Mouse (Mus musculus) kidney, postnatal 36 days (tissue): ENCODE measurements around the gene Sirt2.

Experiments
- DNase-seq, 2 experiments: peaks; one replicate each; pipeline ENCODE4 v3.0.0; 2021 to 2022; ENCODE audit warnings: mixed read lengths in 2 of 2

Gene Sirt2

DNA sequence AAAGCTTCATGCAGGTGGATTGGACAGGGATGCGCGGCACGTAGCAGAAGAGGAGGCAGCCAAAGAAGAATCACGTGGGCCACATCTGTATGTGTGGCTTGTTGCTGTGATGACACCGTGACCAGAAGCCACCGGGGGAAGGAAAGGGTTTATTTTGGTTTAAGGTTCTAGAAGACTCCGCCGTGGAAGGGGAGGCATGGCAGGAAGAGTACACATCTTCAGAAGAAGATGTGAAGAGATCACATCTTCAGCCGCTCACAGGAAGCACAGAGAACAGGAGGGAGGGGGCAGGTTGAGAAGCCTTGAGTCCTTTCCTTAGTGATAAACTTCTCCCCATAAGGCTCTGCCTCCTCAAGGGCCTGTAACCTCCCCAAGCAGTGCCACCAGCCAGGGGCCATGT lies 33.5 kb downstream of the Sirt2 start:
- no peak for DNase-seq

DNA sequence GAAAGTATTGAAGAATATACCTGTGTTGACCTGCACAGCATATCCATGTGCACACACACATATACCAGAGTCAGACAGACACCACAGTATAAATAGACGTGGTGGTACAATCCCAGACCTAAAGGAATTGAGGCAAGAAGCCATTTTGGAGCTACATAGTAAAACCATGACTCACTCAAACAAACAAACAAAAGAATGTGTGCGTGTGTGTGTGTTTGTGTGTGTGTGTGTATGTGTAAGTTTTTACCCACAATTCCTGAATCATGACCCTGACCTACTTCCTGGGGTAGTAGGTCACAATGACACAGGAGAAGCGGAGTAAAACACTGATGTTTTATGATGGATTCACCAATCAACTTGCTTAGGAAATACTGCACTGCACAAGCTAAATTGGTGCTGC lies 34.9 kb downstream of the Sirt2 start:
- DNase-seq, result no peak

DNA sequence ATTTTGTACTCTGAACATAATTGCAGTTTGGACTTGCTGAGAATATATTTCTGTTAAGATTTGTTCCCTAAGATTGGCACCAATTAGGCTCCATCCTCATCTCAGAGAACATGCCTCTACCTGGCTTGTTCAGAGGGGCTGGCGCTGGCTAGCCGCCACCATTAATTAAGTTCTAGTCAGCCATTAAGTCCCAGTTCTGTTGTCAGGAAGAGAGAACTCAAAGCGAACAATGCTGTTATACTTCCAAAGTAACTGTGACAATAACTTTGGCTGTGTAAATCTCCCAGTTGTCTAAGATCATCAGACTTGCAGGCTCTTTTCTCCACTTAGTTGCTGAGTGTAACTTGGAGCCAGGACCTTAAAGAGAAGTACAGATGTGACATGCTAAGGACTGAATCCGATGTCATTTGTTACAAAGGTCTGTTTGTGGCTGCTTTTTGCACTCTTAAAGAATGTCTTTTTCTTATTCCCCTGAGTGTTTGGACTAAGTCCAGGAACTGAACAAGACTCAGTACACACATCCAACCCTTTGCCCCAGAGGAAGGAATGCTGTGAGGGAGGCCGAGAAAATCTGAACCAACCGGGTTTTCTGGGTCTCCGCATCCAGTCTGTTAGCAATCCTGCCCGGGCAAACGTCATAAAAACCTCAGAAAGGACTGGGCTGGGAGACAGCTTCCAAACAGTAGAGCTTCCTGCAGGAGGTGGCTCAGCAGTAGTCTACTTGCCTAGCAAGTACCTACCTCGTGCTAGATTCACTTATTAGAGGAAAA lies 35.6 kb downstream of the Sirt2 start:
- peak; percentile 74 to 84 for DNase-seq

DNA sequence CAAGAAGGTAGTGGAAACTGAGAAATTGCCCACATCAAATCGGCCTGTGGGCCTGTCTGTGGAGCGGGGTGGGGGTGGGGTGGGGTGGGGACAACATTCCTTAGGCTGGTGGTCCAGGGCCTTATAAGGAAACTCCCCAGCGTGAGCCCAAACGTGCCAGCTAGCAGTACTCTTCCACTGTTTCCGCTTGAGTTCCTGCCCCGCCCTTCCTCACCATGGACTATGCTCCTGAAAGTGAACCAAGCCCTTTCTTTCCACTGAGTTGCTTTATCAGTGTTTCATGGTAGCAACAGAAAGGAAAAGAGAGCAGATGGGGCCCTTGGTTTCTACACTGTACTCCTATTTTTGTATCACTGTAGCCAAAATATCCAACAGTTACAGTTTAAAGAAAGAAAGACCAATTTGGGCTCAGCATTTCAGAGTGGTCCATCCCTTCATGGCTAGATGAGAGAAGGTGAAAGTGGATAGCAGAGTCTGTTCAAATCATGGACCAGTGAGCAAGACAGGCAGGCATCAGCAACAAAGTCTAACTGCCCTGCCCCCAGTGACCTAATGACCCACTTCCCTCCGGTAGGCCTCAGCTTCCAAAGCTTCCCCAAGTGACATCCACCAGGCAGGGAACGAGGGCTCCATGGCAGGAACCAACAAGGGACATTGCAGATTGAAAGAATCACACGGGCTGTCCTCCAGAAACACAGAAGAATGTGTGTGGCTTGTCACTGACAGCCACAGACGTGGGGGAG lies 36.5 kb downstream of the Sirt2 start:
- DNase-seq, result peak; percentile 86 to 91

DNA sequence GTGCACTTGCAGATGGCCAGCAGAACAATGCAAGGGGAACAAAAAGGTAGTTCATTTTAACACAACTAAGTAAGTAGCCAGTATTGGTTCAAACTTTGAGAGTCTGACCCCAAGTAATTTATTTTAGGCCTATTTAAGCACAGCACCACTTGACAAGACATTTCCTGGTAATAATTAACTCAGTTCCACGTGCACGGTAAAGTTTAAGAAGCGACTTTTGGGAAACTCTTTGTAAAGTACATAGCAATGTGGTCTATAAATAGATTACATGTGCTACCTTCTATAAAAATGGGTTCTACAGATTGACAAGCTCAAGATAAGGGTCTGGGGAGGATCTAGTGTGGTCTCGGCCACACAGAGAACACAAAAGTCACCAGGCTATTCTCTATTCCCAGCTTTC lies 37.2 kb downstream of the Sirt2 start:
- peak in 1 of 2 experiments; percentile 48 for DNase-seq

DNA sequence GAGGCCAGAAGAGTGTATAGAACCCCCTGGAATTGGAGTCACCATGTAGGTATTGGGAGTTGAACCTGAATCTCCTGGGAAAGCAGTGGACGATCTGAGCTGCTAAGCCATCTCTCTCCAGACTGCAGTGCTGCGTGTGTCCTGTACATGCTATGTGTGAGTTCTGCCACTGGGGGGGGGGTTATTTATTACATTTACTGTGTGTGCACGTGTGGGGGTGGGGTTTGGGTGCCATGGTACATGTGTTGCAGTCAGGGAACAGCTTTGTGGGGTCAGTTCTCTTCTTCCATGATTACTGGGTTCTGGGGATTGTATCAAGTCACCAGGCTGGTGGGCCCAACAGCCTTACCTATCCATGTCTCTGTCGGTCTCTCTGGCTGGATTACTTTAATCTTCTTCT lies 40.3 kb downstream of the Sirt2 start:
- peak in 1 of 2 experiments; percentile 15 for DNase-seq

DNA sequence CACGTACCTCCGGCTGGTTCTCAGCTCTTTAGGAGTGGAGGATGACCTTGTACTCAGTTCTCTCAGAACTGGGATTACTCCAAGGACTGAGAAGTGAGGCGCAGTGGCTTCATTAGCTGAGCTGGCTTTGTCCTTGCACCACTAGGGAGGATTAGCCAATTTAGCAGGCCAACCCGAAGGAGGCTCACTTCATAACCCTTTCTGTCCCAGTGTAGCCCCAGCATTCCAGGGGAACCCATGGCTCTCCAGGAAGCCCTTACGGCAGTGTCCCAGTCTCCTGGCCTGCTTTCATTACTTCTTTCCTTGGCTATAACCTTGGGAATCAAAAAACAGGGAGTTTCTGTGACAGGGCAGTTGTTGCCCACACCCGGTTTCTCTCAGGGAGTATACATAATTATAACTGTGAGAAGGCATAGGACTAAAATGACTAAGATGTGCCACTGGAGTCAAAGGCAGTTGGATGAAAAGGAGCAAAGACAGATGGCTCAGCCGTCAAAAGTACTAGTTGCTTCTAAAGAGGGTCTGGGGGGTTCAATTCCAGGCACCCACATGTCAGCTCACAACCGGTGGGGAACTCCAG lies 41.2 kb downstream of the Sirt2 start:
- peak in 1 of 2 experiments; percentile 41 for DNase-seq

DNA sequence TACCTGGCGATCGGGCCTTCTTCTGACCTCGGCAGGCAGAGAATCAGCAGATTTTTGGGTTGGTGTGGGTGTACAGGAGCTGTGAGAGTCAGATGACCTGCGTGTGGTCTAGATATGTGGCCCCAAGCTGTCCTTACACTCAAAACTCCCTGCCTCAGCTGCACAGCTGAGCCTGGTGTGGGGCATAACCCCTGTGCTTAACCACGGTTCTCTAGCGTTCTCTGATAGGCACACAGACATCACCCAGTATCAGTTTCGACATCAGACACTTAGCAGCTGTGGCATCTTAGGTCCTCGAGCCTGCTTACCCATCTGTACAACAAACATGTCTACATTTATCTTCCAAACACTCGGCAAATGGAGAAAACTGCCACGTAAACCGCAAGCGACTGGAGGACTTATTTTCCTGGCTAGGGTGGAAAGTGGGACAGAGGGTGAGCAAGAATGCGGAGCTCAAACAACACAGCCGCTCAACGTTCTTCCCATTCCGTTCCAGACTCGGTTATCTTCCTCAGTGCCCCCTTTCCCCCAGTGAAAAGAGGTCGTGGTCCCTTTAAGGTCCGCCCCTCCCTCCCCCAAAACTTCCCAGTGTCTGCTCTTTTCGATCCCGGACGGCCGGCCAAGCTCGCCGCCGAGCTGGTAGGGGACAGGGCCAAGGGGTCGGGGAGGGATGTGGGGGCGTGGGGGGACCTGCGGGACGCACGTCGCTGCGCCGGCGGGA lies 41.8 kb downstream of the Sirt2 start, which contains the start of gene Hnrnpl:
Hnrnpl (plus strand) TSS at position 321 of the 721 bp plus-strand sequence.
- DNase-seq, result peak; percentile 71 to 77

DNA sequence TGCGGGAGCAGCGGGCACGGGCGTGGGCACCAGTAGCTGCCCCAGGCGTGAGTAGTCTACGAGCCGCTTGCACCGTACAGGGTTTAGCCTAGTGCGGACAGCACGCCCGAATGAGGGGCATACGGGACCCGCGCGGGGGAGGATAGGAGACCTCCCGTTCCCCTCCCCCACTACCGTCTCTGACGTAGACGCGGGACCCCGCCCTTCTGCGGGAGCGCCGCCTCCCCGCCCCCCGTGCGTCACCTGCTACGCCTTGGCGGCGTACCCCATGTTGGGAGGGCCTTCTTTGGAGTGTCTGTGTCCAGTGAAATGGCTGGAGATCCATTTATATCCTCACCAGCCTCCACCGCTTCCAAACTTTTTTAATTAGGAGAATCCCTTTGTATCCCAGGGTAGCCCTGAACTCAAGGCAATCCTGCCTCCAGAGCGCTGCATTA lies 42.4 kb downstream of the Sirt2 start:
- peak; percentile 96 to 98 for DNase-seq

DNA sequence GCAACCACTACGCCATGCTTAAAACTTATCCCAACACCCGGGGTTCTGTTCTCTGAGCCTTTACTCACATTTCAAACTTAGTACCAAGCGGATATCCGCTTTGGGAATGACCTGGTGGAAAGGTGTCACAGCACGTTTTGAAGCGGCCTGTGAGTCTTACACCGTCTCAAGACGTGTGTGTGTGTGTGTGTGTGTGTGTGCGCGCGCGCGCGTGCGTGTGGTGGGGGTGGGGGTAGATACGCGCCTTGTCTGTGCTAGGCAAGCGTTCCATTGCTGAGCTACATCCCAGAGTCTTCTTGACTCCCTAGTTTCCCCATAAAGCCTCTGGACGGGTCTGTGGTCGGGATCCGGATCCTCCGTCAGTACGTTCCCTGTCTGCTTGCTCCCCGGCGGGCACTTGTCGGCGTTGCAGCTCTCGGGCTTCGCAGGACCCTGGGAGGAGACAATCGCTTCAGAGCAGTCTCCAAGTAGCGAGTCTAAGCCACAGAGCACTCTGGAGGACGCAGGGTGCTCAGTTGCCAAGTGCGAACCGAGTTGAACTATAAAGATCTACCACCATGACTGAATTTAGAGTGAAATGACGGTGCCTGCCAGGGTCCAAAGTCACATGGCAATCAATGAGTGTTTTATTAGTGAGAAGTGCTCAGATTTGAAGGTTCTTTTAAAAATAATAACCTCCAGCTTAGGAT lies 43.0 kb downstream of the Sirt2 start:
- peak; percentile 64 to 80 for DNase-seq

DNA sequence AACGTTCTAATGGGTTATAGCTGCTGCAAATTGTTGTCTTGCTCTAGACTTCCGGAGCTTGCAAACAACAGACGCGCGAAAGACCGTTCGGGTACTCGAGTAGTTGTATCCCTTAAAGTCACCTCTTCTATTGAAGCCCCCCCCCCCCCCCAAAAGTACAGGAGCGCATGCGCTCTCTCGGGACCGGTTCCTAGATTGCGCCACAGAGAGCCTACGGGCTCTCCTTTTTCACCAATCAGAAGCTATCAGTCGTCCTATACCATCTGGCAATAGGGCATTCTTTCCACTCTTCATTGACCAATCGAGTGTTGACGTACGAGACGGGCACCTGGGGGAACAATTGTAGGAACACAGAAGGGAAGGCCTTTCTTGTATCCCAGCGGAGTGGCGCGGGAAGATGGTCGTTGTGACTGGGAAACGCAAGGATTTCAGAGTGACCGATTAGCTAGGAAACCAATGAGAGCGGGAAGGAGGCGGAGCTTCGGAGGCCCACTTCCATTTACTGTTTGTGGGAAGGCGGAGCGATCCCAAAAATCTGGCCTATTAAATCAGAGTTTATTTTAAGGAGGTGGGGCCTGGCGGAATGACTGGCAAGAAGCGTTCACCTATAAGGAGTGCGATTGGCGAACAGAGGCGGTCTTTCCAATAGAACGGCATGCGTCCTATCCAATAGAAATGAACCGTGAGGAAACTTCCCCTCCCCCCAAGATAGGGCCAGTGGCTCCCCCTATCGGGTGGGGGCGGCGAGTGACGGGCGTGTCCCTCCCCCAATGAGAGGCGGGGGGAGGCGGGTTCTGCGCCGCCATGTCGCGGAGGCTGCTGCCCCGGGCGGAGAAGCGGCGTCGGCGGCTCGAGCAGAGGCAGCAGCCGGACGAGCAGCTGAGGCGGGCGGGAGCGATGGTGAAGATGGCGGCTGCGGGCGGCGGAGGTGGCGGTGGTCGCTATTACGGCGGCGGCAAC lies 43.9 kb downstream of the Sirt2 start:
- DNase-seq, result peak; percentile 98 to 100

DNA sequence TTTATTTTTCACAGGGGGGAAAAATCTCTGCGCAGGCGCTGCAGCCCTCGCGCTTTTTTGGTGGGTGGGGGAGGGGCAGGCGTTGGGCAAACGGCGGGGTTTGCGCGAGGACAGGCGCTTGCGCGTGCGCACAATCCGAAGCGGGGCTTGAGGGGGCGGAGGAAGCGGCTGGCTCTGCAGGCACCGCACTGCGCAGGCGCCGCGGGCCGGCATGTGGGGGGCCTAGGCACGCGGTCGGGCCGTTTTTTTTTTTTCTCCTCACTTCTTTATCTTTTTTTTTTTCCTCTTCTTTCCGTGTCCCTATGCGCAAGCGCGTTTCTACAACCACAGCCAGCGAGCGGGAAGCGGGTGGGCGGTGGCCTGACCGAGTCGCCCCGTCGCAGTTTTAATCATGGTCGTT lies 44.7 kb downstream of the Sirt2 start:
- DNase-seq, result peak; percentile 93 to 97

DNA sequence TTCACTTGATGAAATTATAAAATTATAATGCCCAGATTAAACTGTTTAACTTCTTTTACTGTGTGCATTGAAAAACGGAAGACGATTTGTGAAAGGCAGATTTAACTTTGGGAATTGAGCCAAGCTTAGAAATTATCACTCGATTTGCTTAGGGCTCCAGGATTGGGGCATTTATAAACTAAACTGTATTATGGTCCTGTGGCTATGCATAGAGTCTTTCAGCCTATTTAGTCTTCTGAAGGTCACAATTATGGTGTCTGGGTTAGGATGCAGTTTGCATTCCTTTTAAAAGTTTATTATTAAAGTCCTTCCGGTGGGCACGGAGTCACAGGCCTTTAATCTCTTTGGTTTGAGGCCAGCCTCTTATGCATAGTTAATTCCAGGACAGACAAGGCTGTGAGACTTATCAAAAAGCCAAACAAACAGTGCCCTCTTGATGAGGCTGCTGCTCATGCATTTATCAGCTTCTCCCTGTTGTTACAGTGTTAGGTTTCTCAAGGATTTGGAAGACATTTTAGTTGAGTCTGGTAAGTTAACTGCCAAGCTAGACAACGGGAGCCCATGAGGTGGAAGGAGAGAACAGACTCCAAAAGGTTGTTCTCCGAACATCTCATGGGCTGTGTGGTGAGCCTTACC lies 45.2 kb downstream of the Sirt2 start:
- no peak for DNase-seq

DNA sequence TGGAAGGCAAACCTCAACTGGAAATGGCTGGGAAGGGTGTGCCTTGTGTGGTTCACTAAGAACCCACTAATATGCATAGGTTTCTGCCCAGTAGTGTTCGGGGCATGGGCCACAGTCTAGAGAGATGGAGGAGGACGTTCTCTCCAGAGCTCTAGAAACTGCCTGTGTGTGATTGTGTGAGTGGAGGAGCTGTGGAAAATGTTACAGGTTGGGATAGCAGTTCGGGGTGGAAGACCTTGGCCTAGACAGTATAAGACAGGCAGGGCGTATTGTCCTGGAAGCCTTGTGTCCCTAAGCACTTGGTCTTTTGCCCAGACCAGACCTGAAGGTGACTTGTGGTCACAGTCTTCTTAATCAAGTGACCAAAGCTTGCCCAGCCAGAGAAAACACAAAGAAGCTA lies 45.9 kb downstream of the Sirt2 start:
- peak in 1 of 2 experiments; percentile 55 for DNase-seq

DNA sequence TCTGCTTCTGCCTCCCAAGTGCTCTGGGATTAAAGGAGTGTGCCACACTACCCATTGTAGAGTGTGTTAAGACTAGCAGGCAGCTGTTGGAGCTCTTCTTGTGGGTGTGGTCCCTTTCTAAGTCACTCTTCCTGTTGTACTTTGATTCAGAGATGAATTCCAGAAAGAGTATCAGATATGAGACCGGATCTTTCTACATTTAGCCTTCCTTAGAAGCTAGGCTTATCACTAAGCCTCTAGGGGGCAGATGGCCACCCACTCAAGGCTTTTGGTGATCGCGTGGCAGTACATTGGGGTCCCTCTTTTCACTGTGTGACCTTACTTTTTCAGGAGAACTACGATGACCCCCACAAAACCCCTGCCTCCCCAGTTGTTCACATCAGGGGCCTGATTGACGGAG lies 46.4 kb downstream of the Sirt2 start:
- peak in 1 of 2 experiments; percentile 31 for DNase-seq

DNA sequence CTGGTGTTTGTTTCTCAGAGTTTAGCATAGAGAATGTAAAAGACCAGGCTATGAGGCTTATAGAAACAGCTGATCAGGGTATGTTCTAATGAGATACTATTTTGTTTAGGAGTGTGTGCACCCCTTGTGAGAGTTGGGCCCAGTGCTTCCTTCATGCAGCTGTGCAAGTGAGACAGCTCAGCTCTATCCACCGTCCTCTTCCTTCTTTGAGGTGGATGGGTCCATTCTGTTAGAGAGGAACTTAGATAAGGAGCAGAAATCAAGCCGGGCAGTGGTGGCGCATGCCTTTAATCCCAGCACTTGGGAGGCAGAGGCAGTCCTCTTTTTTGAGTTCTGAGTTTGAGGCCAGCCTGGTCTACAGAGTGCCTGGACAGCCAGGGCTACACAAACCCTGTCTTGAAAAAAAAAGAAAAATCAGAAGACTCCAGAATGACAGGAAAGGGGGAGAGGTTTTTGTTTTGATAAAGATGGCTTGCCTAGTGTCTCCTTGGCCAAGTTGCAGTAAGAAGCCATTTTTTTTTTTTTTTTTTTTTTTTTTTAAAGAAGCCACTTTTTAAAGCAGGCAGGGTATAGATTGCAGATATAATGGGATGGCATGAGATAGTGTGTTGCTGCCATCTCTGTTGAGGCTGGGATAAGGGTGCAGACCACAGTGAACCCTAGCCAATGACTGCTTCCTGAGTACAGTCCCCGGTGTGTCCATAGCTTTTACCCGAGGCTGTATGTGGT lies 47.9 kb downstream of the Sirt2 start:
- DNase-seq, result no peak

DNA sequence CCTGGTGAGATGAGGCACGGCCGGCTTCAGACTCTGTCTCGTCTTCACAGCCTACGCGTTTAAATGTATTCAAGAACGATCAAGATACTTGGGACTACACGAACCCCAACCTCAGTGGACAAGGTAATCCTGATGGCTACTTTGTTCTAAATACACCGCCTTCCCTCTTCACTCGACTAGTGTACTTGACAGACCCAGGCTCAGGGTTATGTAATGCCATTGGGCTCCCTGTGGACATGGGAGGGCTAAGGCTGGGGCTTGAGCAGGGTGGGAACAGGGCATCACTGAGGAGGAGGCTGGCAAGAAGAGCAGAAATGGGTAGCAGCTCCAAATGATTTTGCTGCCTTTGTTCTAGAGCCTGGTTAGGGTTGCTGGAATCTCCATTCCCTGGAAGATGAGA lies 48.7 kb downstream of the Sirt2 start:
- DNase-seq, result no peak

DNA sequence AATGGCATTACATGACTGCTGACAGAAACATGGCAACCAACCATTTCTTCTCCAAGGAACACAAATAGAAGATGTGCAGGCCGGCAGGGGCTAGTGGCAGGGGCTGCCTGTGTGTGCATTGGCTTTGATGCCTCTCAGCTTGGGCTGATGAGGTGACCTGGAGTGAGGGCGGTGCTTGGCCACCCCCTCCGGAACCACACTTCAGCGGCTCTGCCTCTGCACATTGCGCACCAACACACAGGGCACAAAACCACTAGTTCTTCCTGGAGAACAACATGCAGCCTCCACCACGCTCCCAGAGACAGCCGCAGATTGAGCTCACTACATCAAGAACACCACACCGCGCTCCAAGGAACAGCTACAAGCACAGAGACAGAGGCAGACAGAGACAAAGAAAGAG lies 49.7 kb downstream of the Sirt2 start:
- peak in 1 of 2 experiments; percentile 48 for DNase-seq

DNA sequence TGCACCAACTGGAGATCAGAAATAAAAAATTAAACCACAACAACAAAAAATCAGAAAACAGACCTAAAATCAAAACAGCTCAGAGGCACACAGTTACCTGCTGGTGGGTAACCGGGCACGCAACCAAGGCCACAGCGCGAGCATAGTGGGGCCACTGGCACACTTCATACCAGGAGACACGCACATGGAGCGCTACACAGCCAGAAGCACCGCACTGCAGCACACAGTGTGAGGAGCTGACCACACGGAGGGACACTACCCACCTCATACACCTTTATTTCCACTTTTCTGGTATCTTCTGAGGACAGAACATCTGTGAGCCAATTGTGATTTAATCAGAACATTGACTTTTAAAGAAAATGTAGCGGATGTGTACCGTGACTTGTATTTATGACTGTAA lies 50.4 kb downstream of the Sirt2 start:
- DNase-seq, result no peak

DNA sequence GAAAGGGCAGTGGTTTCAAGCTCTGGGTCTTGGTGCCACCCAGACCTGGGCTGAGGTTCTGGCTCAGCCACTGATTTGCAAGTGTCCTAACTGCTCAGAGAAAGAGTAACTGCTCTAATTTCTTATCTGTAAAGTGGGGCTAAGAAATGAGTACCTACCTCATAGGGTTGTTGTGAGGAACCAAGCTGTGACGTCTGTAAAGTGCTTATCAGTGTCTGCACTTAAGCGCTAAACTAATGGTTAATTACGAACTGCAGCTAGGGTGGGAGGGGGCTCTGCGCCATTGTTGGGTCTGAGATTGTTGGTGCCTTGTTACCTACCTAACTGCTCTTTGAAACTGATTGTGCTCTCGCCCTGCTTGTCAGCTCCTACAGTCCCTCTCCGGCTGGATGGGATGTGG lies 51.0 kb downstream of the Sirt2 start:
- no peak for DNase-seq
